Mouse (Mus musculus): Measurements from ENCODE around the gene Slc35e3. TPM values are rescaled to one million over a fixed set of nuclear protein-coding genes. Genes with fewer than 3 reads are reported as not detected.

Slc35e3 gene
- polyA plus RNA-seq, 1 experiment from 2014 or later = 22.2 TPM

GRCm38 (mm10) chr10:117729139-117729814 is 16.9 kb downstream of the Slc35e3 start:
- Histone ChIP-seq H3K4me3 (ENCODE audit: low read depth, low read length) (no peak overlapping the region), H3K9ac (ENCODE audit: low read length) (no peak overlapping the region), H3K4me2 (ENCODE audit: low read depth, low read length, severe bottlenecking) (no peak overlapping the region), H3K27me3 (ENCODE audit: control insufficient read depth, insufficient read depth, low read length) (no peaks in the 10 kb centered on the region), H3K4me1 (replicated peaks; ENCODE audit: control insufficient read depth, insufficient read depth, low read length) (no peaks in the 10 kb centered on the region), H3K9me3 (ENCODE audit: control insufficient read depth, low read length) (no peaks in the 10 kb centered on the region), H3K36me3 (ENCODE audit: control insufficient read depth, insufficient read depth, low read length) (no peaks in the 10 kb centered on the region), H3K27ac (ENCODE audit: low read depth, low read length) (no peak overlapping the region)
- WGBS = 83% methylated on average over 11 of the region's 11 CpGs
- ATAC-seq (replicated peaks; ENCODE audit: low FRiP score) (no peak), DNase-seq (ENCODE audit: low spot score) (no peak)

- DNase-seq (ENCODE audit: low spot score) (no peak), ATAC-seq (replicated peaks; ENCODE audit: low FRiP score) (no peak)
- Histone ChIP-seq H3K9me3 (ENCODE audit: control insufficient read depth, low read length) (no peaks in the 10 kb centered on the region), H3K4me3 (ENCODE audit: low read depth, low read length) (no peak overlapping the region), H3K36me3 (ENCODE audit: control insufficient read depth, insufficient read depth, low read length) (no peaks in the 10 kb centered on the region), H3K27me3 (ENCODE audit: control insufficient read depth, insufficient read depth, low read length) (no peaks in the 10 kb centered on the region), H3K9ac (ENCODE audit: low read length) (no peak overlapping the region), H3K4me1 (replicated peaks; ENCODE audit: control insufficient read depth, insufficient read depth, low read length) (no peaks in the 10 kb centered on the region), H3K4me2 (ENCODE audit: low read depth, low read length, severe bottlenecking) (no peak overlapping the region), H3K27ac (ENCODE audit: low read depth, low read length) (no peak overlapping the region)
- 79% methylated on average over 5 of the region's 5 CpGs for WGBS
Observed at GRCm38 (mm10) chr10:117728574-117728973, 17.6 kb downstream of the Slc35e3 start.

GRCm38 (mm10) chr10:117727518-117728110 is 18.6 kb downstream of the Slc35e3 start:
- DNase-seq (ENCODE audit: low spot score) (no peak), ATAC-seq (replicated peaks; ENCODE audit: low FRiP score) (no peak)
- no peak overlapping the region for H3K4me3 ChIP-seq (ENCODE audit: low read depth, low read length)
- WGBS = 85% methylated on average over 9 of the region's 9 CpGs
- no peaks in the 10 kb centered on the region for H3K4me1 ChIP-seq (replicated peaks; ENCODE audit: control insufficient read depth, insufficient read depth, low read length)
- no peak overlapping the region for H3K9ac ChIP-seq (ENCODE audit: low read length)
- H3K4me2 ChIP-seq (ENCODE audit: low read depth, low read length, severe bottlenecking) = no peak overlapping the region
- no peak overlapping the region for H3K27ac ChIP-seq (ENCODE audit: low read depth, low read length)
- no peaks in the 10 kb centered on the region for H3K36me3 ChIP-seq (ENCODE audit: control insufficient read depth, insufficient read depth, low read length)
- H3K9me3 ChIP-seq (ENCODE audit: control insufficient read depth, low read length) = no peaks in the 10 kb centered on the region
- no peaks in the 10 kb centered on the region for H3K27me3 ChIP-seq (ENCODE audit: control insufficient read depth, insufficient read depth, low read length)

GRCm38 (mm10) chr10:117726888-117727385 is 19.2 kb downstream of the Slc35e3 start:
- no peak for ATAC-seq (replicated peaks; ENCODE audit: low FRiP score)
- Histone ChIP-seq H3K27ac (ENCODE audit: low read depth, low read length) (no peak overlapping the region), H3K9me3 (ENCODE audit: control insufficient read depth, low read length) (no peaks in the 10 kb centered on the region), H3K36me3 (ENCODE audit: control insufficient read depth, insufficient read depth, low read length) (no peaks in the 10 kb centered on the region), H3K4me1 (replicated peaks; ENCODE audit: control insufficient read depth, insufficient read depth, low read length) (no peaks in the 10 kb centered on the region), H3K4me3 (ENCODE audit: low read depth, low read length) (no peak overlapping the region), H3K27me3 (ENCODE audit: control insufficient read depth, insufficient read depth, low read length) (no peaks in the 10 kb centered on the region), H3K4me2 (ENCODE audit: low read depth, low read length, severe bottlenecking) (no peak overlapping the region), H3K9ac (ENCODE audit: low read length) (no peak overlapping the region)
- WGBS = 93% methylated on average over 4 of the region's 4 CpGs
- no peak for DNase-seq (ENCODE audit: low spot score)

- Histone ChIP-seq H3K27me3 (ENCODE audit: control insufficient read depth, insufficient read depth, low read length) (no peaks in the 10 kb centered on the region), H3K27ac (ENCODE audit: low read depth, low read length) (no peak overlapping the region), H3K9me3 (ENCODE audit: control insufficient read depth, low read length) (no peaks in the 10 kb centered on the region), H3K36me3 (ENCODE audit: control insufficient read depth, insufficient read depth, low read length) (no peaks in the 10 kb centered on the region), H3K9ac (ENCODE audit: low read length) (no peak overlapping the region), H3K4me1 (replicated peaks; ENCODE audit: control insufficient read depth, insufficient read depth, low read length) (no peaks in the 10 kb centered on the region), H3K4me3 (ENCODE audit: low read depth, low read length) (no peak overlapping the region), H3K4me2 (ENCODE audit: low read depth, low read length, severe bottlenecking) (no peak overlapping the region)
- no peak for ATAC-seq (replicated peaks; ENCODE audit: low FRiP score)
- WGBS = 92% methylated on average over 4 of the region's 4 CpGs
- no peak for DNase-seq (ENCODE audit: low spot score)
Observed at GRCm38 (mm10) chr10:117726350-117726749, 19.8 kb downstream of the Slc35e3 start.

GRCm38 (mm10) chr10:117725671-117726070 is 20.5 kb downstream of the Slc35e3 start:
- 78% methylated on average over 7 of the region's 7 CpGs for WGBS
- Histone ChIP-seq H3K9me3 (ENCODE audit: control insufficient read depth, low read length) (no peaks in the 10 kb centered on the region), H3K27ac (ENCODE audit: low read depth, low read length) (no peak overlapping the region), H3K27me3 (ENCODE audit: control insufficient read depth, insufficient read depth, low read length) (no peaks in the 10 kb centered on the region), H3K9ac (ENCODE audit: low read length) (no peak overlapping the region), H3K36me3 (ENCODE audit: control insufficient read depth, insufficient read depth, low read length) (no peaks in the 10 kb centered on the region), H3K4me2 (ENCODE audit: low read depth, low read length, severe bottlenecking) (no peak overlapping the region), H3K4me1 (replicated peaks; ENCODE audit: control insufficient read depth, insufficient read depth, low read length) (no peaks in the 10 kb centered on the region), H3K4me3 (ENCODE audit: low read depth, low read length) (no peak overlapping the region)
- ATAC-seq (replicated peaks; ENCODE audit: low FRiP score) (no peak), DNase-seq (ENCODE audit: low spot score) (no peak)

- H3K9ac ChIP-seq (ENCODE audit: low read length) = no peak overlapping the region
- no peak overlapping the region for H3K4me3 ChIP-seq (ENCODE audit: low read depth, low read length)
- no peak for ATAC-seq (replicated peaks; ENCODE audit: low FRiP score)
- H3K27ac ChIP-seq (ENCODE audit: low read depth, low read length) = no peak overlapping the region
- no peaks in the 10 kb centered on the region for H3K27me3 ChIP-seq (ENCODE audit: control insufficient read depth, insufficient read depth, low read length)
- no peaks in the 10 kb centered on the region for H3K4me1 ChIP-seq (replicated peaks; ENCODE audit: control insufficient read depth, insufficient read depth, low read length)
- H3K9me3 ChIP-seq (ENCODE audit: control insufficient read depth, low read length) = no peaks in the 10 kb centered on the region
- 89% methylated on average over 3 of the region's 3 CpGs for WGBS
- H3K36me3 ChIP-seq (ENCODE audit: control insufficient read depth, insufficient read depth, low read length) = no peaks in the 10 kb centered on the region
- no peak overlapping the region for H3K4me2 ChIP-seq (ENCODE audit: low read depth, low read length, severe bottlenecking)
- no peak for DNase-seq (ENCODE audit: low spot score)
Observed at GRCm38 (mm10) chr10:117724804-117725361, 21.3 kb downstream of the Slc35e3 start.

GRCm38 (mm10) chr10:117724136-117724718 is 21.9 kb downstream of the Slc35e3 start:
- no peak overlapping the region for H3K27ac ChIP-seq (ENCODE audit: low read depth, low read length)
- no peak for ATAC-seq (replicated peaks; ENCODE audit: low FRiP score)
- no peaks in the 10 kb centered on the region for H3K9me3 ChIP-seq (ENCODE audit: control insufficient read depth, low read length)
- H3K4me1 ChIP-seq (replicated peaks; ENCODE audit: control insufficient read depth, insufficient read depth, low read length) = no peaks in the 10 kb centered on the region
- DNase-seq (ENCODE audit: low spot score) = no peak
- no peak overlapping the region for H3K9ac ChIP-seq (ENCODE audit: low read length)
- H3K4me2 ChIP-seq (ENCODE audit: low read depth, low read length, severe bottlenecking) = no peak overlapping the region
- no peaks in the 10 kb centered on the region for H3K36me3 ChIP-seq (ENCODE audit: control insufficient read depth, insufficient read depth, low read length)
- H3K4me3 ChIP-seq (ENCODE audit: low read depth, low read length) = no peak overlapping the region
- WGBS = 83% methylated on average over 5 of the region's 5 CpGs
- no peaks in the 10 kb centered on the region for H3K27me3 ChIP-seq (ENCODE audit: control insufficient read depth, insufficient read depth, low read length)

Measured in forebrain, embryonic 11.5 days (tissue).